Mouse (Mus musculus): ENCODE measurements around the gene 1700092M07Rik.

- TF ChIP-seq HCFC1 (IDR thresholded peaks at IDR 0.05; ENCODE audit: borderline replicate concordance, insufficient read depth, low read length) = no peak
- no peak for TF ChIP-seq ZNF384 (IDR thresholded peaks at IDR 0.05; ENCODE audit: low read depth, low read length)
- TF ChIP-seq MAFK (IDR thresholded peaks at IDR 0.05; ENCODE audit: insufficient read depth, low read depth, low read length) = no peak
These were observed 4.9 kb downstream of the 1700092M07Rik start for GRCm38 (mm10) chr19:8745382-8745781.
